Mouse (Mus musculus) stomach, embryonic 14.5 days (tissue): ENCODE measurements around the gene Eif2b5. TPM values are rescaled to one million over a fixed set of nuclear protein-coding genes. Genes with fewer than 3 reads are reported as not detected.
"Not testable (repeated sequence)": the region's sequence is repeated elsewhere in the genome, so short reads cannot be mapped to it uniquely, and the experiment has no call there.

Experiments used
- ATAC-seq: fragments of 200-750 bp; cut with Nextera tagmentation; 2 replicates; pipeline ENCODE4 v1.8.0; 2017; ENCODE audit warnings: low read depth, moderate TSS enrichment; ENCODE audit not compliant: insufficient number of reproducible peaks, insufficient read depth, low FRiP score
- H3K27ac ChIP-seq: fragments of 300-500 bp; sonication (generic); 2 replicates; pipeline ENCODE4 v1.5.1; 2014; ENCODE audit warnings: mild to moderate bottlenecking, low read length, moderate library complexity, mixed read lengths
- H3K27me3 ChIP-seq: fragments of 300-500 bp; sonication (generic); 2 replicates; pipeline ENCODE4 v1.6.1; 2014; ENCODE audit warnings: low read length, control low read depth, mixed read lengths; ENCODE audit not compliant: control insufficient read depth, insufficient read depth
- H3K36me3 ChIP-seq: fragments of 300-500 bp; sonication (generic); 2 replicates; pipeline ENCODE4 v1.6.1; 2014; ENCODE audit warnings: mild to moderate bottlenecking, control low read depth, low read length, moderate library complexity, mixed read lengths; ENCODE audit not compliant: control insufficient read depth, insufficient read depth
- H3K4me1 ChIP-seq: fragments of 300-500 bp; sonication (generic); 2 replicates; pipeline ENCODE4 v1.6.1; 2014; ENCODE audit warnings: low read length, control low read depth, mixed read lengths; ENCODE audit not compliant: control insufficient read depth, insufficient read depth
- H3K4me2 ChIP-seq: fragments of 300-500 bp; sonication (generic); replicated peaks from 2 replicates; pipeline ENCODE4 v1.6.1; 2014; ENCODE audit warnings: low read depth, low read length, control low read depth
- H3K4me3 ChIP-seq: fragments of 300-500 bp; sonication (generic); 2 replicates; pipeline ENCODE4 v1.5.1; 2014; ENCODE audit warnings: low read depth, low read length, control low read depth
- H3K9ac ChIP-seq: fragments of 300-500 bp; sonication (generic); replicated peaks from 2 replicates; pipeline ENCODE4 v1.6.1; 2014; ENCODE audit warnings: low read depth, mild to moderate bottlenecking, control low read depth, low read length, moderate library complexity, mixed read lengths
- H3K9me3 ChIP-seq: fragments of 300-500 bp; sonication (generic); 2 replicates; pipeline ENCODE4 v1.6.1; 2016; ENCODE audit warnings: low read depth, low read length, control low read depth; ENCODE audit not compliant: control insufficient read depth
- WGBS: fragments of 180-500 bp; shearing (Covaris S2); extraction: QIAGEN DNeasy Blood & Tissue Kit; methylation state at CpG from one replicate; pipeline ENCODE4 v1.1.7; 2014; 5-methylcytosine and 5-hydroxymethylcytosine counted together
- polyA plus RNA-seq: library from polyadenylated mRNA; unstranded; fragments of >200 nt; fragmentation: Nextera tagmentation; extraction: Ambion mirVana; gene quantifications from 2 replicates; pipeline ENCODE4 v1.2.1, GENCODE M21; 2014

The Eif2b5 gene
- 83.8 and 87.3 TPM in 2 replicates for polyA plus RNA-seq

- H3K4me1 ChIP-seq: peaks cover 4% of the 10 kb centered on the region; the same call in 1 of the 2 replicates
- H3K4me3 ChIP-seq: peak within 1 kb of the TSS; percentile 90
- H3K9me3 ChIP-seq: no peaks in the 10 kb centered on the region
- peak within 1 kb of the TSS; percentile 64; the same call in 1 of the 2 replicates for H3K27ac ChIP-seq
- H3K36me3 ChIP-seq: peaks cover 33% of the 10 kb centered on the region
- H3K4me2 ChIP-seq: peak within 1 kb of the TSS; percentile 85
- WGBS: under 1% methylated on average over 49 of the region's 49 CpGs
- no peaks in the 10 kb centered on the region for H3K27me3 ChIP-seq
- peak; percentile 96 for ATAC-seq
- peak within 1 kb of the TSS; percentile 94 for H3K9ac ChIP-seq
These were observed at the start of gene Eif2b5 for GRCm38 (mm10) chr16:20498677-20499475. Gene Eif2b5 (plus strand): TSS chr16:20498817.

GRCm38 (mm10) chr16:20451774-20452173 lies 46.8 kb upstream of the Eif2b5 start:
- 46% methylated on average over 6 of the region's 6 CpGs for WGBS
- no peaks in the 10 kb centered on the region for H3K9me3 ChIP-seq
- no peak overlapping the region for H3K4me2 ChIP-seq
- no peak overlapping the region for H3K9ac ChIP-seq
- H3K4me1 ChIP-seq: no peaks in the 10 kb centered on the region
- no peak overlapping the region for H3K27ac ChIP-seq
- no peaks in the 10 kb centered on the region for H3K27me3 ChIP-seq
- H3K36me3 ChIP-seq: no peaks in the 10 kb centered on the region
- H3K4me3 ChIP-seq: no peak overlapping the region
- no peak for ATAC-seq

- Histone ChIP-seq H3K4me2 (no peak overlapping the region), H3K4me3 (no peak overlapping the region), H3K36me3 (no peaks in the 10 kb centered on the region), H3K27ac (no peak overlapping the region), H3K4me1 (no peaks in the 10 kb centered on the region), H3K27me3 (no peaks in the 10 kb centered on the region), H3K9me3 (no peaks in the 10 kb centered on the region), H3K9ac (no peak overlapping the region)
- WGBS: 91% methylated on average over 6 of the region's 6 CpGs
- no peak for ATAC-seq
These were observed 44.4 kb upstream of the Eif2b5 start for GRCm38 (mm10) chr16:20454155-20454654.

GRCm38 (mm10) chr16:20456106-20456505 lies 42.5 kb upstream of the Eif2b5 start:
- WGBS: 10% methylated on average over 1 of the region's 1 CpGs
- no peak overlapping the region for H3K9ac ChIP-seq
- no peaks in the 10 kb centered on the region for H3K9me3 ChIP-seq
- H3K4me1 ChIP-seq: no peaks in the 10 kb centered on the region
- no peaks in the 10 kb centered on the region for H3K27me3 ChIP-seq
- H3K4me2 ChIP-seq: no peak overlapping the region
- no peaks in the 10 kb centered on the region for H3K36me3 ChIP-seq
- no peak overlapping the region for H3K27ac ChIP-seq
- ATAC-seq: no peak
- H3K4me3 ChIP-seq: no peak overlapping the region

GRCm38 (mm10) chr16:20458736-20459135 lies 39.9 kb upstream of the Eif2b5 start:
- not testable (repeated sequence) for H3K4me2 ChIP-seq, H3K4me3 ChIP-seq, H3K36me3 ChIP-seq, ATAC-seq, H3K9ac ChIP-seq, H3K27me3 ChIP-seq, H3K4me1 ChIP-seq, H3K27ac ChIP-seq, H3K9me3 ChIP-seq
- 87% methylated on average over 5 of the region's 5 CpGs for WGBS

- no peak for ATAC-seq
- H3K27ac ChIP-seq: no peak overlapping the region
- no peak overlapping the region for H3K4me3 ChIP-seq
- no peaks in the 10 kb centered on the region for H3K9me3 ChIP-seq
- no peak overlapping the region for H3K4me2 ChIP-seq
- no peaks in the 10 kb centered on the region for H3K27me3 ChIP-seq
- no peaks in the 10 kb centered on the region for H3K4me1 ChIP-seq
- H3K36me3 ChIP-seq: no peaks in the 10 kb centered on the region
- no peak overlapping the region for H3K9ac ChIP-seq
These were observed 33.9 kb upstream of the Eif2b5 start for GRCm38 (mm10) chr16:20464725-20465124.

GRCm38 (mm10) chr16:20470981-20471380 lies 27.6 kb upstream of the Eif2b5 start:
- 90% methylated on average over 2 of the region's 2 CpGs for WGBS
- Histone ChIP-seq H3K9me3 (no peaks in the 10 kb centered on the region), H3K9ac (no peak overlapping the region), H3K27ac (no peak overlapping the region), H3K36me3 (no peaks in the 10 kb centered on the region), H3K4me3 (no peak overlapping the region), H3K27me3 (no peaks in the 10 kb centered on the region), H3K4me1 (no peaks in the 10 kb centered on the region), H3K4me2 (no peak overlapping the region)
- no peak for ATAC-seq

GRCm38 (mm10) chr16:20471686-20472085 lies 26.9 kb upstream of the Eif2b5 start:
- WGBS: 71% methylated on average over 1 of the region's 1 CpGs
- H3K27ac ChIP-seq: no peak overlapping the region
- no peaks in the 10 kb centered on the region for H3K4me1 ChIP-seq
- no peak overlapping the region for H3K4me3 ChIP-seq
- H3K36me3 ChIP-seq: no peaks in the 10 kb centered on the region
- no peak overlapping the region for H3K4me2 ChIP-seq
- H3K27me3 ChIP-seq: no peaks in the 10 kb centered on the region
- ATAC-seq: no peak
- no peak overlapping the region for H3K9ac ChIP-seq
- no peaks in the 10 kb centered on the region for H3K9me3 ChIP-seq
